In the genomic region with DNA sequence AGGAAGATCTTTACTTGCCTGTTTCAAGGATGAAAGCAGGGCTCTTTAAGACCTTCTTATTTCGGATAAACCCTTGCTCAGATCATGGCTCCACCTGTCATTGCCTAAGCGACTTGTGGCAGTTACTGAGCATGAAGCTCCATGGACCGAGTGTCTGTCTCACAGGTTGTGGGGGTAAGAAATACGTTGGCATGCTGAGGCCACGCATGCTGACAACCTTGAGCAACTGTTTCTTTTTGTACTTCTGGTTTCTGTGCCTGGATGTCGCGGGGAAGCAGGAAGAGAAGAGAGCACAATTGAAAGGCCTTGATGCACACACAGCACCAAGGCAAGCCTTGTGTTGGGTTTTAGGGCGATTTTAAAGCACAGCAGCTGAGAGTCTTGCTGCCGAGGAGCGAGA, we compare ENCODE assay signal across 12 mouse cellular contexts.
A peak's percentile ranks its signal among the peaks of the same experiment; 100 is the strongest.
DNase-seq lines count a peak whose midpoint lies in the region; ATAC-seq and TF ChIP-seq lines count a peak whose summit lies in the region.
"Had no signal": no experiment of that assay in that cellular context is flagged by ENCODE, and none has a peak within 500 bp of the region (broad histone marks: within the 10 kb centered on the region; RNA-seq: fewer than 3 reads in every experiment).

No protein-coding gene starts in this region.

- no peaks in the 10 kb centered on the region for H3K27me3 ChIP-seq in forebrain, embryonic 15.5 days
- H3K27me3 ChIP-seq in hindbrain, postnatal 0 days (ENCODE audit: insufficient read depth, low read length) = no peaks in the 10 kb centered on the region
- H3K27me3 ChIP-seq in neural tube, embryonic 12.5 days (replicated peaks) = no peaks in the 10 kb centered on the region
- H3K27me3 ChIP-seq: limb, embryonic 15.5 days had no signal

- DNase-seq in left cerebral cortex, postnatal 36 days (ENCODE audit: low spot score in 2 of 2) = peak; percentile 11 to 35
- DNase-seq in left cerebral cortex, postnatal 4 days = no peak
- peak; percentile 18 for DNase-seq in hindbrain, postnatal 0 days (ENCODE audit: low spot score)
- no peak for DNase-seq in urinary bladder, postnatal 10 days (ENCODE audit: low spot score)
- no peak for DNase-seq in lung, postnatal 4 days
- DNase-seq in lung, postnatal 25 days (ENCODE audit: low spot score) = no peak
- DNase-seq: cerebellum, adult 8-10 months had no signal

- TF ChIP-seq CTCF in hindbrain, postnatal 0 days (IDR thresholded peaks at IDR 0.05; ENCODE audit: low read depth) = no peak

- peak overlapping the region; percentile 84 for H3K27ac ChIP-seq in forebrain, embryonic 15.5 days (replicated peaks)
- peak overlapping the region; percentile 79 for H3K27ac ChIP-seq in hindbrain, postnatal 0 days
- H3K27ac ChIP-seq in neural tube, embryonic 12.5 days = peak overlapping the region; percentile 66
- H3K27ac ChIP-seq: limb, embryonic 15.5 days had no signal

- intact Hi-C loops in left cerebral cortex, postnatal 36 days (cut with DNase I) = no loop called here
- intact Hi-C loops in left cerebral cortex, postnatal 4 days (cut with DNase I) = no loop called here

- peak overlapping the region; percentile 12 for H3K4me2 ChIP-seq in forebrain, embryonic 15.5 days (replicated peaks)
- 0 out of 2 replicates have a peak overlapping the region, but pooled peaks have one; percentile 14 for H3K4me2 ChIP-seq in hindbrain, postnatal 0 days (ENCODE audit: low read depth, low read length)
- H3K4me2 ChIP-seq in neural tube, embryonic 12.5 days (replicated peaks) = peak overlapping the region; percentile 12
- H3K4me2 ChIP-seq: limb, embryonic 15.5 days had no signal

- 37% methylated on average over 10 of the region's 10 CpGs for WGBS in forebrain, embryonic 15.5 days
- WGBS in hindbrain, postnatal 0 days = 32% methylated on average over 10 of the region's 10 CpGs
- 45% methylated on average over 10 of the region's 10 CpGs for WGBS in neural tube, embryonic 12.5 days

- peak; percentile 18; the same call in 1 of the 2 replicates for ATAC-seq in forebrain, embryonic 15.5 days (replicated peaks)
- peak; percentile 30; the same call in 1 of the 2 replicates for ATAC-seq in hindbrain, postnatal 0 days
- no peak for ATAC-seq in neural tube, embryonic 12.5 days (ENCODE audit: low FRiP score, low read depth)
- ATAC-seq: intestine, postnatal 0 days; lung, postnatal 0 days had no signal

- H3K36me3 ChIP-seq in forebrain, embryonic 15.5 days = no peaks in the 10 kb centered on the region; the same call in 1 of the 2 replicates
- no peaks in the 10 kb centered on the region for H3K36me3 ChIP-seq in hindbrain, postnatal 0 days (ENCODE audit: insufficient read depth, low read length)
- no peaks in the 10 kb centered on the region for H3K36me3 ChIP-seq in neural tube, embryonic 12.5 days
- H3K36me3 ChIP-seq: limb, embryonic 15.5 days had no signal

- no peak overlapping the region for H3K4me3 ChIP-seq in forebrain, embryonic 15.5 days
- no peak overlapping the region for H3K4me3 ChIP-seq in hindbrain, postnatal 0 days (ENCODE audit: low read length)
- no peak overlapping the region for H3K4me3 ChIP-seq in neural tube, embryonic 12.5 days
- H3K4me3 ChIP-seq: limb, embryonic 15.5 days had no signal

- H3K9me3 ChIP-seq in forebrain, embryonic 15.5 days = peaks cover 4% of the 10 kb centered on the region; the same call in 1 of the 2 replicates
- no peaks in the 10 kb centered on the region for H3K9me3 ChIP-seq in hindbrain, postnatal 0 days (ENCODE audit: low read length)
- H3K9me3 ChIP-seq in neural tube, embryonic 12.5 days = no peaks in the 10 kb centered on the region
- H3K9me3 ChIP-seq: limb, embryonic 15.5 days had no signal

- peaks cover 40% of the 10 kb centered on the region for H3K4me1 ChIP-seq in forebrain, embryonic 15.5 days
- H3K4me1 ChIP-seq in hindbrain, postnatal 0 days (ENCODE audit: insufficient read depth, low read length) = peaks cover 14% of the 10 kb centered on the region
- H3K4me1 ChIP-seq in neural tube, embryonic 12.5 days = peaks cover 55% of the 10 kb centered on the region

- 0 out of 2 replicates have a peak overlapping the region, but pooled peaks have one; percentile 25 for H3K9ac ChIP-seq in forebrain, embryonic 15.5 days (replicated peaks)
- H3K9ac ChIP-seq in hindbrain, postnatal 0 days (replicated peaks; ENCODE audit: low read length) = peak overlapping the region; percentile 33; the same call in 1 of the 2 replicates
- peak overlapping the region; percentile 22; the same call in 1 of the 2 replicates for H3K9ac ChIP-seq in neural tube, embryonic 12.5 days
- H3K9ac ChIP-seq: limb, embryonic 15.5 days had no signal

Comparison
In these comparisons a context has a peak if more than half of its experiments do, and no peak if none do; other contexts are left out.
1. DNase-seq: peak in left cerebral cortex, postnatal 36 days (2 of 2) and hindbrain, postnatal 0 days (single experiment); none in left cerebral cortex, postnatal 4 days (single experiment), urinary bladder, postnatal 10 days (single experiment), lung, postnatal 4 days (0 of 2) and lung, postnatal 25 days (single experiment).
2. Peak in every context shown above with its lines, with median percentiles within 50 percentile points of each other: H3K27ac ChIP-seq, H3K4me2 ChIP-seq and H3K9ac ChIP-seq.